Mouse (Mus musculus) MEL (cell line): ENCODE results near the gene Hpn. TPM values are rescaled to one million over a fixed set of nuclear protein-coding genes. Genes with fewer than 3 reads are reported as not detected.

Experiments used
- DNase-seq: peaks from one replicate; pipeline ENCODE4 v3.0.0; 2011; ENCODE audit warnings: low read depth, low spot score
- H3K27ac ChIP-seq: 2 replicates; pipeline ENCODE4 v1.5.1; 2012; ENCODE audit warnings: low read depth, mild to moderate bottlenecking, control low read depth, low read length, moderate library complexity; ENCODE audit not compliant: control insufficient read depth
- H3K27me3 ChIP-seq, 2 experiments: fragments of 150-350 bp in 1 of 2; sonication (generic) in 1 of 2; 2 replicates each; pipeline ENCODE4 v1.6.1; 2012; ENCODE audit warnings: low read length in 2 of 2, mild to moderate bottlenecking in 2 of 2, improper control_type of control experiment in 1 of 2, moderate library complexity in 1 of 2; ENCODE audit not compliant: insufficient read depth in 2 of 2, control insufficient read depth in 1 of 2
- H3K36me3 ChIP-seq, 2 experiments: 2 replicates each; pipeline ENCODE4 v1.6.1; 2012 to 2014; ENCODE audit warnings: low read length in 2 of 2, improper control_type of control experiment in 1 of 2, inconsistent platforms in 1 of 2, mild to moderate bottlenecking in 1 of 2; ENCODE audit not compliant: insufficient read depth in 2 of 2, control insufficient read depth in 1 of 2
- H3K4me1 ChIP-seq, 2 experiments: fragments of 150-350 bp in 1 of 2; sonication (generic) in 1 of 2; 2 replicates each; pipeline ENCODE4 v1.6.1; 2012; ENCODE audit warnings: low read length in 2 of 2, improper control_type of control experiment in 1 of 2, mild to moderate bottlenecking in 1 of 2; ENCODE audit not compliant: insufficient read depth in 2 of 2, control insufficient read depth in 1 of 2
- H3K4me3 ChIP-seq, 2 experiments: fragments of 150-350 bp in 1 of 2; sonication (generic) in 1 of 2; 2 replicates each; pipeline ENCODE4 v1.5.1; 2012; ENCODE audit warnings: low read depth in 2 of 2, low read length in 2 of 2, mild to moderate bottlenecking in 2 of 2, moderate library complexity in 2 of 2, control low read depth in 1 of 2, improper control_type of control experiment in 1 of 2; ENCODE audit not compliant: control insufficient read depth in 1 of 2, insufficient read depth in 1 of 2
- H3K79me2 ChIP-seq: 2 replicates; pipeline ENCODE4 v1.6.1; 2012; ENCODE audit warnings: mild to moderate bottlenecking, low read length, moderate library complexity; ENCODE audit not compliant: control insufficient read depth, poor library complexity, insufficient read depth
- H3K9ac ChIP-seq: 2 replicates; pipeline ENCODE4 v1.6.1; 2012; ENCODE audit warnings: low read depth, mild to moderate bottlenecking, control low read depth, low read length, moderate library complexity; ENCODE audit not compliant: control insufficient read depth, poor library complexity, severe bottlenecking
- H3K9me3 ChIP-seq: fragments of 150-350 bp; sonication (generic); replicated peaks from 2 replicates; pipeline ENCODE4 v1.6.1; 2012; ENCODE audit warnings: mild to moderate bottlenecking, low read length, improper control_type of control experiment, moderate library complexity; ENCODE audit not compliant: insufficient read depth
- BHLHE40 ChIP-seq: IDR thresholded peaks from 2 replicates; pipeline ENCODE4 v1.6.1; 2012; ENCODE audit warnings: low read depth, mild to moderate bottlenecking, inconsistent platforms, low read length, improper control_type of control experiment, borderline replicate concordance
- CHD2 ChIP-seq: IDR thresholded peaks from 2 replicates; pipeline ENCODE4 v1.6.1; 2011; ENCODE audit warnings: low read length, improper control_type of control experiment
- ELF1 ChIP-seq: IDR thresholded peaks from 2 replicates; pipeline ENCODE4 v1.6.1; 2014; ENCODE audit warnings: low read depth, mild to moderate bottlenecking, inconsistent platforms, low read length, improper control_type of control experiment, moderate library complexity
- EP300 ChIP-seq, 2 experiments: IDR thresholded peaks; 2 replicates each; pipeline ENCODE4 v1.6.1; 2011; ENCODE audit warnings: improper control_type of control experiment in 2 of 2, low read length in 2 of 2, low read depth in 1 of 2, mild to moderate bottlenecking in 1 of 2
- ETS1 ChIP-seq: IDR thresholded peaks from 2 replicates; pipeline ENCODE4 v1.6.1; 2012; ENCODE audit warnings: low read depth, mild to moderate bottlenecking, inconsistent platforms, low read length, improper control_type of control experiment, moderate library complexity
- GATA1 ChIP-seq: IDR thresholded peaks from 2 replicates; pipeline ENCODE4 v1.6.1; 2011; ENCODE audit warnings: low read depth, low read length, improper control_type of control experiment
- JUND ChIP-seq: IDR thresholded peaks from 2 replicates; pipeline ENCODE4 v1.6.1; 2011; ENCODE audit warnings: low read depth, mild to moderate bottlenecking, improper control_type of control experiment, low read length
- KAT2A ChIP-seq: conservative IDR thresholded peaks from 2 replicates; pipeline ENCODE4 v1.6.1; 2012; ENCODE audit warnings: low read depth, low read length, improper control_type of control experiment, inconsistent platforms
- MAX ChIP-seq: IDR thresholded peaks from 2 replicates; pipeline ENCODE4 v1.6.1; 2011; ENCODE audit warnings: low read length, improper control_type of control experiment
- MEF2A ChIP-seq: IDR thresholded peaks from 2 replicates; pipeline ENCODE4 v1.6.1; 2014; ENCODE audit warnings: low read depth, mild to moderate bottlenecking, inconsistent platforms, low read length, improper control_type of control experiment; ENCODE audit not compliant: poor library complexity, insufficient replicate concordance, severe bottlenecking; ENCODE audit errors: extremely low read depth
- MXI1 ChIP-seq: IDR thresholded peaks from 2 replicates; pipeline ENCODE4 v1.6.1; 2011; ENCODE audit warnings: mild to moderate bottlenecking, low read depth, low read length, improper control_type of control experiment
- MYB ChIP-seq: IDR thresholded peaks from 2 replicates; pipeline ENCODE4 v1.6.1; 2011; ENCODE audit warnings: mild to moderate bottlenecking, low read depth, low read length, improper control_type of control experiment
- MYC ChIP-seq: IDR thresholded peaks from 2 replicates; pipeline ENCODE4 v1.6.1; 2011; ENCODE audit warnings: low read depth, mild to moderate bottlenecking, low read length, improper control_type of control experiment, moderate library complexity
- RCOR1 ChIP-seq: IDR thresholded peaks from 2 replicates; pipeline ENCODE4 v1.6.1; 2012; ENCODE audit warnings: low read depth, mild to moderate bottlenecking, inconsistent platforms, low read length, improper control_type of control experiment
- SIN3A ChIP-seq: IDR thresholded peaks from 2 replicates; pipeline ENCODE4 v1.6.1; 2012; ENCODE audit warnings: low read length, improper control_type of control experiment, inconsistent platforms
- SMC3 ChIP-seq: IDR thresholded peaks from 2 replicates; pipeline ENCODE4 v1.6.1; 2011; ENCODE audit warnings: low read depth, low read length, improper control_type of control experiment
- TBP ChIP-seq: IDR thresholded peaks from 2 replicates; pipeline ENCODE4 v1.8.0; 2011; ENCODE audit warnings: low read depth, low read length, improper control_type of control experiment
- TCF12 ChIP-seq: IDR thresholded peaks from 2 replicates; pipeline ENCODE4 v1.6.1; 2014; ENCODE audit warnings: low read depth, mild to moderate bottlenecking, inconsistent platforms, low read length, improper control_type of control experiment, moderate library complexity
- UBTF ChIP-seq: IDR thresholded peaks from 2 replicates; pipeline ENCODE4 v1.6.1; 2012; ENCODE audit warnings: low read depth, mild to moderate bottlenecking, inconsistent platforms, low read length, improper control_type of control experiment, moderate library complexity, borderline replicate concordance; ENCODE audit not compliant: insufficient read depth
- USF1 ChIP-seq: IDR thresholded peaks from 2 replicates; pipeline ENCODE4 v1.6.1; 2014; ENCODE audit warnings: low read depth, mild to moderate bottlenecking, inconsistent platforms, low read length, improper control_type of control experiment, moderate library complexity
- ZC3H11A ChIP-seq: IDR thresholded peaks from 2 replicates; pipeline ENCODE4 v1.6.1; 2012; ENCODE audit warnings: low read depth, mild to moderate bottlenecking, inconsistent platforms, low read length, improper control_type of control experiment
- ZMIZ1 ChIP-seq: IDR thresholded peaks from 2 replicates; pipeline ENCODE4 v1.6.1; 2012; ENCODE audit warnings: low read depth, mild to moderate bottlenecking, inconsistent platforms, low read length, improper control_type of control experiment, moderate library complexity
- ZNF384 ChIP-seq: IDR thresholded peaks from 2 replicates; pipeline ENCODE4 v1.6.1; 2012; ENCODE audit warnings: low read depth, mild to moderate bottlenecking, inconsistent platforms, low read length, improper control_type of control experiment
- polyA plus RNA-seq, 2 experiments: library from polyadenylated mRNA; stranded (reverse) in 1 of 2; unstranded in 1 of 2; fragments of >175 nt in 1 of 2; fragments of >200 nt in 1 of 2; gene quantifications; 2 replicates each; pipeline versions ENCODE4 v1.2.1 to v1.2.4; 2012; ENCODE audit warnings: low replicate concordance in 2 of 2, low read depth in 1 of 2; ENCODE audit not compliant: insufficient read length in 2 of 2, insufficient read depth in 1 of 2, missing spikeins in 1 of 2
- total RNA-seq: library from RNA; depleted of rRNA; stranded (reverse); fragments of 300-350 nt; gene quantifications from 2 replicates; pipeline ENCODE4 v1.2.3, GENCODE M21; 2012

The Hpn gene
- total and polyA plus RNA-seq, 3 experiments = 1.1 to 1.6 TPM; not detected in 1

DNA sequence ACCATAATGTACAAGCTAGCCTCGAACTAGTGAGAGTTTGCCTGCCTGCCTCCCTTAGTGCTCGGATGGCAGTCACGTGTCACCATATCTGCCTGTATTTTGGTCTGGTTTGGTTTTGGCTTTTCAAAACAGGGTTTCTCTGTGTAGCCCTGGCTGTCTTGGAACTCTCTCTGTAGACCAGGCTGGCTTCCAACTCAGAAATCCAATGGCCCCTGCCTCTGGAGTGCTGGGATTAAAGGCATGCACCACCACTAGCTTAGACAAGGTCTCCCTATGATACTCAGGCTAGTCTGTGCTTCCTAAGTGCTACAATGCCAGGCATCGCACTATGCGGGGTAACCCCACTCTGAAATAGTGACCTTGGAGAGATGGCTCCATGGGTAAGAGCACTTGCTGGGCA lies 5.3 kb downstream of the Hpn start:
- Histone ChIP-seq H3K79me2 (no peaks in the 10 kb centered on the region), H3K4me1 (peaks cover 4 to 25% of the 10 kb centered on the region in 2 experiments), H3K27me3 (no peaks in the 10 kb centered on the region), H3K27ac (no peak overlapping the region)
- TF ChIP-seq SMC3 (no peak), USF1 (0 out of 2 replicates have a peak, but pooled peaks have one; percentile 25), CHD2 (no peak)
- TF ChIP-seq, all 39 proteins: peak for 1
- H3K36me3 ChIP-seq = peaks cover 0 to 10% of the 10 kb centered on the region in 2 experiments; a peak in 2 of 4 replicates
- no peak overlapping the region for H3K9ac ChIP-seq
- no peak for DNase-seq
- H3K4me3 ChIP-seq = no peak overlapping the region
- H3K9me3 ChIP-seq = no peaks in the 10 kb centered on the region

DNA sequence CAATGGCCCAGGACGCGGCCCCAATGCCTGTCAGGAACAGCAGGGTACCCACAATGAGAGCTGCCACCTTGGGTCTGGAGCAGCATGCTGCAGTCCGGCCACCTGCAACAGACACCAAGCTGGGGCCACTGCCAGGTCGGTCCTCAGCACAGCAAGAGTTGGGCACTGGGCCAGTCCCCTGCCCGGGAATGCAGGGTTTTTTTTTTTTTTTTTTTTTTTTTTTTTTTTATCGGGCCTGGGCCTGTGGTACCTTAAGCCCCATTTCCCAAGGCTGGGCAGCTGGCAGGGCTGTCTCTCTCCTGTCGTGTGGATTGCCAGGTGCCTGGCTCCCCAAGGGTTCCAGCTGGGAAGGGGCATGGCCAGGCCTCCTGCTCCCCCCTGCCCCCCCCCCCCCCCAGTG lies 6.0 kb downstream of the Hpn start:
- Histone ChIP-seq H3K27me3 (no peaks in the 10 kb centered on the region), H3K36me3 (peaks cover 0 to 10% of the 10 kb centered on the region in 2 experiments; a peak in 2 of 4 replicates), H3K4me3 (no peak overlapping the region), H3K27ac (no peak overlapping the region), H3K9ac (no peak overlapping the region), H3K4me1 (peaks cover 4 to 25% of the 10 kb centered on the region in 2 experiments), H3K9me3 (no peaks in the 10 kb centered on the region), H3K79me2 (no peaks in the 10 kb centered on the region)
- no peak for TF ChIP-seq ELF1
- TF ChIP-seq ZNF384 = peak; percentile 61
- no peak for DNase-seq

DNA sequence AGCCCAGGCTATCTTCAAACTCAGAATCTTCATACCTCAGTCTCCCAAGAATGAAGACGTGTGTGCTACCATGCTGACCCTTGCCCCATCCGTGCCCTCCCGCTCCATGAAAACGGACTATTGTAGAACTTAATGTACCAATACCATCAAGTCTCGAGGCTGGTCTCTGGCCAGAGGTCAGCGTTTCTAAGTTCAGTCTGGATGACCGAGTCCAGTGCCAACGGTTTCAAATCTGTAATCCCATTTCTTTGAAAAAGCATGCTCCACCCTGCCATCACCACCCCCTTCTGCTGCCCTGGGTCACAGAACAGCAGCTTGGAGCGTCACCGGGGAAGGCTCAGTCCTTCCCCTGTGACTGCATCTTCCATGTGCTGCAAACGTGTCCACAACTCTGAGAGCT lies 7.3 kb downstream of the Hpn start:
- Histone ChIP-seq H3K27me3 (no peaks in the 10 kb centered on the region), H3K4me1 (peaks cover 4 to 25% of the 10 kb centered on the region in 2 experiments), H3K4me3 (no peak overlapping the region), H3K9me3 (no peaks in the 10 kb centered on the region), H3K36me3 (peaks cover 0 to 10% of the 10 kb centered on the region in 2 experiments; a peak in 2 of 4 replicates), H3K9ac (no peak overlapping the region)
- DNase-seq = no peak
- TF ChIP-seq SIN3A (no peak), ZMIZ1 (no peak), KAT2A (no peak), JUND (no peak), TBP (no peak), MEF2A (no peak), TCF12 (no peak), GATA1 (no peak), ETS1 (no peak), MAX (no peak), ZC3H11A (no peak), MYC (no peak), MYB (no peak), USF1 (no peak), MXI1 (no peak), UBTF (no peak), EP300 (IDR thresholded peaks at IDR 0.05; ENCODE audit: low read depth in 1 of 2, low read length in 2 of 2) (no peak), BHLHE40 (no peak), RCOR1 (no peak)
- TF ChIP-seq, all 39 proteins: peak for 0
- Histone ChIP-seq H3K27ac (no peak overlapping the region), H3K79me2 (no peaks in the 10 kb centered on the region)
